Mouse (Mus musculus) heart, adult 2 months (tissue): ENCODE results near the gene Plaur.

ENCODE experiments used
- CTCF ChIP-seq: fragments of 200-600 bp; IDR thresholded peaks from 2 replicates; pipeline ENCODE4 v1.8.1; 2022; ENCODE audit warnings: antibody characterized with exemption, mild to moderate bottlenecking, moderate library complexity
- EP300 ChIP-seq: fragments of 200-500 bp; IDR thresholded peaks from 2 replicates; pipeline ENCODE4 v1.6.1; 2011; ENCODE audit warnings: low read depth, low read length, control low read depth; ENCODE audit not compliant: insufficient read depth
- POLR2A ChIP-seq: fragments of 200-500 bp; IDR thresholded peaks from 2 replicates; pipeline ENCODE4 v1.6.1; 2011; ENCODE audit warnings: mild to moderate bottlenecking, low read depth, low read length, control low read depth; ENCODE audit not compliant: insufficient read depth

- no peak for TF ChIP-seq CTCF
- no peak for TF ChIP-seq EP300
- TF ChIP-seq POLR2A = no peak
These were observed 37.7 kb downstream of the Plaur start for GRCm38 (mm10) chr7:24499856-24500577.
